Mouse (Mus musculus): ENCODE results near the gene Cfap54. TPM values are rescaled to one million over a fixed set of nuclear protein-coding genes. Genes with fewer than 3 reads are reported as not detected.

The Cfap54 gene
- polyA plus RNA-seq, 1 experiment from 2014 or later: 3.3 TPM

GRCm38 (mm10) chr10:93014059-93014795 is 67.2 kb downstream of the Cfap54 start:
- Histone ChIP-seq H3K4me3 (ENCODE audit: low read depth, low read length) (no peak overlapping the region), H3K4me1 (ENCODE audit: control insufficient read depth, insufficient read depth, low read length) (no peaks in the 10 kb centered on the region), H3K36me3 (ENCODE audit: control insufficient read depth, insufficient read depth, low read length) (no peaks in the 10 kb centered on the region), H3K27ac (ENCODE audit: low read depth, low read length) (no peak overlapping the region), H3K9ac (replicated peaks; ENCODE audit: low read depth, low read length) (no peak overlapping the region), H3K27me3 (ENCODE audit: control insufficient read depth, insufficient read depth, low read length) (no peaks in the 10 kb centered on the region), H3K4me2 (ENCODE audit: low read depth, low read length) (no peak overlapping the region), H3K9me3 (ENCODE audit: control insufficient read depth, low read length) (no peaks in the 10 kb centered on the region)
- 40% methylated on average over 8 of the region's 8 CpGs for WGBS
- ATAC-seq (ENCODE audit: low read depth): peak; percentile 24; the same call in 1 of the 2 replicates

- Histone ChIP-seq H3K9ac (replicated peaks; ENCODE audit: low read depth, low read length) (no peak overlapping the region), H3K4me1 (ENCODE audit: control insufficient read depth, insufficient read depth, low read length) (no peaks in the 10 kb centered on the region), H3K4me3 (ENCODE audit: low read depth, low read length) (no peak overlapping the region), H3K36me3 (ENCODE audit: control insufficient read depth, insufficient read depth, low read length) (no peaks in the 10 kb centered on the region), H3K4me2 (ENCODE audit: low read depth, low read length) (no peak overlapping the region), H3K27me3 (ENCODE audit: control insufficient read depth, insufficient read depth, low read length) (no peaks in the 10 kb centered on the region), H3K9me3 (ENCODE audit: control insufficient read depth, low read length) (no peaks in the 10 kb centered on the region), H3K27ac (ENCODE audit: low read depth, low read length) (no peak overlapping the region)
- ATAC-seq (ENCODE audit: low read depth): no peak
- WGBS: 76% methylated on average over 14 of the region's 14 CpGs
Measured at GRCm38 (mm10) chr10:93011085-93011484, 70.3 kb downstream of the Cfap54 start.

DNA sequence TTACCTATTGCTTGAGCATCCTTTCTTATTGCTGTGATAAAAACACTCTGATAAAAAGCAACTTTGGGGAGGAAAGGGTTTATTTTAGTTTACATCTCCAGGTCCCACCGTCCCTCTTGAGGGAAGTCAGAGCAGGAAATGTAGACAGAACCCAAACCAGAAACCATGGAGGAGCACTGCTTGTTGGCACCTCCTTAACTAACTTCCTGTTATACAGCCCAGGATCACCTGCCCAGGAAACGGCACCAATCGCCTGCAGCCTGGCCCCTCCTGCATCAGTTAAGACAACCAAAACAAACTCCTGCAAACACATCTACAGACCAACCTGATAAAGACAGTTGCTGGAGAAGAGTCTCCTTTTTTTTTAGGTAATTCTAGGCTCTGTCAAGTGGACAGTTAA is 74.4 kb downstream of the Cfap54 start:
- Histone ChIP-seq H3K4me1 (ENCODE audit: control insufficient read depth, insufficient read depth, low read length) (no peaks in the 10 kb centered on the region), H3K4me3 (ENCODE audit: low read depth, low read length) (no peak overlapping the region), H3K27me3 (ENCODE audit: control insufficient read depth, insufficient read depth, low read length) (no peaks in the 10 kb centered on the region), H3K27ac (ENCODE audit: low read depth, low read length) (no peak overlapping the region), H3K9ac (replicated peaks; ENCODE audit: low read depth, low read length) (no peak overlapping the region), H3K36me3 (ENCODE audit: control insufficient read depth, insufficient read depth, low read length) (no peaks in the 10 kb centered on the region), H3K9me3 (ENCODE audit: control insufficient read depth, low read length) (no peaks in the 10 kb centered on the region), H3K4me2 (ENCODE audit: low read depth, low read length) (no peak overlapping the region)
- 82% methylated on average over 3 of the region's 3 CpGs for WGBS
- no peak for ATAC-seq (ENCODE audit: low read depth)

GRCm38 (mm10) chr10:93006405-93006804 is 75.0 kb downstream of the Cfap54 start:
- no peak overlapping the region for H3K4me2 ChIP-seq (ENCODE audit: low read depth, low read length)
- H3K9ac ChIP-seq (replicated peaks; ENCODE audit: low read depth, low read length): no peak overlapping the region
- no peaks in the 10 kb centered on the region for H3K4me1 ChIP-seq (ENCODE audit: control insufficient read depth, insufficient read depth, low read length)
- H3K27me3 ChIP-seq (ENCODE audit: control insufficient read depth, insufficient read depth, low read length): no peaks in the 10 kb centered on the region
- H3K9me3 ChIP-seq (ENCODE audit: control insufficient read depth, low read length): no peaks in the 10 kb centered on the region
- WGBS: 90% methylated on average over 9 of the region's 9 CpGs
- H3K27ac ChIP-seq (ENCODE audit: low read depth, low read length): no peak overlapping the region
- no peaks in the 10 kb centered on the region for H3K36me3 ChIP-seq (ENCODE audit: control insufficient read depth, insufficient read depth, low read length)
- H3K4me3 ChIP-seq (ENCODE audit: low read depth, low read length): no peak overlapping the region
- no peak for ATAC-seq (ENCODE audit: low read depth)

- no peak overlapping the region for H3K9ac ChIP-seq (replicated peaks; ENCODE audit: low read depth, low read length)
- H3K27me3 ChIP-seq (ENCODE audit: control insufficient read depth, insufficient read depth, low read length): no peaks in the 10 kb centered on the region
- ATAC-seq (ENCODE audit: low read depth): no peak
- no peaks in the 10 kb centered on the region for H3K9me3 ChIP-seq (ENCODE audit: control insufficient read depth, low read length)
- H3K4me2 ChIP-seq (ENCODE audit: low read depth, low read length): no peak overlapping the region
- no peaks in the 10 kb centered on the region for H3K36me3 ChIP-seq (ENCODE audit: control insufficient read depth, insufficient read depth, low read length)
- 88% methylated on average over 9 of the region's 9 CpGs for WGBS
- H3K27ac ChIP-seq (ENCODE audit: low read depth, low read length): no peak overlapping the region
- H3K4me1 ChIP-seq (ENCODE audit: control insufficient read depth, insufficient read depth, low read length): no peaks in the 10 kb centered on the region
- no peak overlapping the region for H3K4me3 ChIP-seq (ENCODE audit: low read depth, low read length)
Measured at GRCm38 (mm10) chr10:92998536-92998935, 82.9 kb downstream of the Cfap54 start.

GRCm38 (mm10) chr10:92995186-92995585 is 86.2 kb downstream of the Cfap54 start:
- ATAC-seq (ENCODE audit: low read depth): no peak
- no peaks in the 10 kb centered on the region for H3K36me3 ChIP-seq (ENCODE audit: control insufficient read depth, insufficient read depth, low read length)
- H3K27ac ChIP-seq (ENCODE audit: low read depth, low read length): no peak overlapping the region
- H3K9ac ChIP-seq (replicated peaks; ENCODE audit: low read depth, low read length): no peak overlapping the region
- 91% methylated on average over 7 of the region's 7 CpGs for WGBS
- H3K4me3 ChIP-seq (ENCODE audit: low read depth, low read length): no peak overlapping the region
- no peaks in the 10 kb centered on the region for H3K9me3 ChIP-seq (ENCODE audit: control insufficient read depth, low read length)
- no peaks in the 10 kb centered on the region for H3K27me3 ChIP-seq (ENCODE audit: control insufficient read depth, insufficient read depth, low read length)
- no peak overlapping the region for H3K4me2 ChIP-seq (ENCODE audit: low read depth, low read length)
- H3K4me1 ChIP-seq (ENCODE audit: control insufficient read depth, insufficient read depth, low read length): no peaks in the 10 kb centered on the region

DNA sequence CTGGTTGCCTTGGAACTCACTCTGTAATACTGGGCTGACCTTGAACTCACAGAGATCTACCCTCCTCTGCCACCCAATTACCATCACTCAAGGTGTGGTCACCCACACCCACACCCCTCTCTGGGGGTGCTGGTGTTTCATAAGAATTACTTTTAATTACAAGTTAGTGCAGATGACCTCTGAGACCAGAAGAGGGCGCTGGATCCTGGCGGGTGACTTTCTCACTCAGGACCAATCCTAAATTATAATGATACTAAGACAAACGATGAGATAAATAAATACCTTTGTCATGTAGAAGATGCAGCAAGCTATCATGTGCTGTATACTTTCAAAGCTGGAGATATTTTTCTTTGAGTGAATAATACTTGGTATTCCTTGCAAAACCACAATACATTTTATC is 87.1 kb downstream of the Cfap54 start:
- Histone ChIP-seq H3K9me3 (ENCODE audit: control insufficient read depth, low read length) (no peaks in the 10 kb centered on the region), H3K4me2 (ENCODE audit: low read depth, low read length) (no peak overlapping the region), H3K4me1 (ENCODE audit: control insufficient read depth, insufficient read depth, low read length) (no peaks in the 10 kb centered on the region), H3K36me3 (ENCODE audit: control insufficient read depth, insufficient read depth, low read length) (no peaks in the 10 kb centered on the region), H3K27ac (ENCODE audit: low read depth, low read length) (no peak overlapping the region), H3K27me3 (ENCODE audit: control insufficient read depth, insufficient read depth, low read length) (no peaks in the 10 kb centered on the region), H3K9ac (replicated peaks; ENCODE audit: low read depth, low read length) (no peak overlapping the region), H3K4me3 (ENCODE audit: low read depth, low read length) (no peak overlapping the region)
- no peak for ATAC-seq (ENCODE audit: low read depth)
- 65% methylated on average over 3 of the region's 3 CpGs for WGBS

GRCm38 (mm10) chr10:92992526-92992925 is 88.9 kb downstream of the Cfap54 start:
- Histone ChIP-seq H3K9ac (replicated peaks; ENCODE audit: low read depth, low read length) (no peak overlapping the region), H3K4me3 (ENCODE audit: low read depth, low read length) (no peak overlapping the region), H3K36me3 (ENCODE audit: control insufficient read depth, insufficient read depth, low read length) (no peaks in the 10 kb centered on the region), H3K9me3 (ENCODE audit: control insufficient read depth, low read length) (no peaks in the 10 kb centered on the region), H3K27ac (ENCODE audit: low read depth, low read length) (no peak overlapping the region), H3K4me2 (ENCODE audit: low read depth, low read length) (no peak overlapping the region), H3K4me1 (ENCODE audit: control insufficient read depth, insufficient read depth, low read length) (no peaks in the 10 kb centered on the region), H3K27me3 (ENCODE audit: control insufficient read depth, insufficient read depth, low read length) (no peaks in the 10 kb centered on the region)
- no peak for ATAC-seq (ENCODE audit: low read depth)

DNA sequence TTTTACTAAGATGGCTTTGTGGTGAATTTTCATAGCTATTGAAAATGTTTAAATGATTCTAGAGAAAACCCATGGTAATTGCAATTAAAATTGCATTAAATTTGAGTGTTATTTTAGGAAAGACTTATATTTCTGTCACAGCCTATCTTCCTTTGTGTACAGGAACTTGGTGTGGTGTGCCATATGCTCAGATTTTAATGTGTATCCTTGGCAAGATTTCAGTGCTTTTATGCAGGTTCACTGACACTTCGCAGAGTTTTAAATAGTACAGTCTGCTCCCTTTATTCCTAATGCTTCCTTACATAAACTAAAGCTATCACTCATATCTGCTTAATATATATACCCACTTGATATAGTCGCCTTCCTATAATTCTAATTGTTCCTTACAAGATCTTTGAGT is 90.8 kb downstream of the Cfap54 start:
- no peak for ATAC-seq (ENCODE audit: low read depth)
- Histone ChIP-seq H3K27me3 (ENCODE audit: control insufficient read depth, insufficient read depth, low read length) (no peaks in the 10 kb centered on the region), H3K4me2 (ENCODE audit: low read depth, low read length) (no peak overlapping the region), H3K4me1 (ENCODE audit: control insufficient read depth, insufficient read depth, low read length) (no peaks in the 10 kb centered on the region), H3K9ac (replicated peaks; ENCODE audit: low read depth, low read length) (no peak overlapping the region), H3K36me3 (ENCODE audit: control insufficient read depth, insufficient read depth, low read length) (no peaks in the 10 kb centered on the region), H3K27ac (ENCODE audit: low read depth, low read length) (no peak overlapping the region), H3K9me3 (ENCODE audit: control insufficient read depth, low read length) (no peaks in the 10 kb centered on the region), H3K4me3 (ENCODE audit: low read depth, low read length) (no peak overlapping the region)
- 81% methylated on average over 2 of the region's 2 CpGs for WGBS
